Mouse (Mus musculus) cerebellum, adult (tissue): ENCODE results near the gene Tmem163.

Experiments
- ATAC-seq: cut with Nextera tagmentation; 2 replicates; pipeline ENCODE4 v1.9.2; 2017; ENCODE audit warnings: mild to moderate bottlenecking, moderate library complexity, mixed read lengths; ENCODE audit not compliant: insufficient number of reproducible peaks, low FRiP score, low TSS enrichment

Gene Tmem163

DNA sequence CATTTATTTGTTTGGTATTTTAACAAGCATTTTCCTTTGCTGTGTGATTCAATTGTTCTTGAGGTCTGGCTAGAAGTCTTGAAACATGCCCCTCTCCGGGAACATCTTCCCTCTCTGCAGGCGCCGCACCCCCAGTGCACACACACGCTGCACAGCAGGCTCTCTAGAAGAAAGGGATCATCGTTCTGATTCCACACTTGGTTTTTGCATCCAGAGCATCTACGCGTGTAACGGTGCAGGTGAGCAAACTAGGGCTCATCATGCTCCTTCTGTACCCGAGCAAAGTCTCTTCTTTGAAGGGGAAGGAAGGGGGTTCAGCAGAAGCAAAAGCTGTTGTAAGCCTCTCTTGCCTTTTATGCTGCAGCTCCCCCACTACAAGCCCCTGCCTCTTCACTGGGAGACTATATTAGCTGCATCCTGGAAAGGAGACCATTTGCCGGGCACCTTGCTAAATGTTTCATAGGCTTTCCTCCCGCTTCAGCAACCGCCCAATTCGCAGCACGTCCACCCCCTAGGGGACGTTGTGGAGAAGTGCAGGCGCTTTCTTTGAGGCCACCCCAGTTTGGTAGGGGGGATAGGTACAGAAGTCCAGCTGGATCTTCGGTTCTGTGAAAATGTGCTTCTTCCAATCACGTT, at the start of gene Tmem163:
Tmem163 (minus strand) TSS at position 51 of the 636 bp plus-strand sequence.
- ATAC-seq = no peak

DNA sequence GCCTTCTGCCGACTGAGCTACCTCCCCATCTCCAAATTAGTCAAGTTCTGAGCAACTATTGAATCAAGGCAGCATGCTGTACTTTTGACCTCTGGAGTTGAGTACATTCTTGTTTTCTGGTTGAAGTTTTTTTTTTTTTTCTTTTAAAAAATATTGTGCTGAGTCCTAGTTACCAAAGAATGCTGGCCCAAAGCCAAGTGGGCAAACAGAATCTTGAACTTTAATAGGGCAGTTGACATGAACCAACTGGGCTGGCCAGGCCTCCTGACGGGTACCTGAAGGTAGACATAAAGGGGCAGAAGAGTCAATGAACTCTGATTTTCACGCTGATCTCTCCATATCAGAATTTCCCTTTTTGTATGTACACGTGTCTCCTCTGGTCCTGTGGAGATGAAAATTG, 49.7 kb upstream of the Tmem163 start, which contains the start of gene Acmsd:
Acmsd (plus strand) TSS at position 318 of the 400 bp plus-strand sequence.
- ATAC-seq = no peak

DNA sequence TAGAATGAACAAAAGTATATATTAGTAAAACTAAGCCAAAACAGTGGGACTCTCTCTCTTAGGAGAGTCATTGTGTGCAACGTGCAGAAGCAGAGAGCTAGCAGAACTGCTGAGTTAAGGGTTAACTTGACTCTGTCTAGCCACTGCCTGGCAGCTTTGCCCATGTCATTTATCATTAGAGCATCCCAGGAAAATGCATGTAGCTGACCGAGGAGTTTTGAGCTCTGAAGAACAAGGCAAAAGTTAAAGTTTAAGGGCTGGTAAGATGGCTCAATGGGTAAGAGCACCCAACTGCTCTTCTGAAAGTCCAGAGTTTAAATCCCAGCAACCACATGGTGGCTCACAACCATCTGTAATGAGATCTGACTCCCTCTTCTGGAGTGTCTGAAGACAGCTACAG, 44.2 kb upstream of the Tmem163 start:
- no peak for ATAC-seq

DNA sequence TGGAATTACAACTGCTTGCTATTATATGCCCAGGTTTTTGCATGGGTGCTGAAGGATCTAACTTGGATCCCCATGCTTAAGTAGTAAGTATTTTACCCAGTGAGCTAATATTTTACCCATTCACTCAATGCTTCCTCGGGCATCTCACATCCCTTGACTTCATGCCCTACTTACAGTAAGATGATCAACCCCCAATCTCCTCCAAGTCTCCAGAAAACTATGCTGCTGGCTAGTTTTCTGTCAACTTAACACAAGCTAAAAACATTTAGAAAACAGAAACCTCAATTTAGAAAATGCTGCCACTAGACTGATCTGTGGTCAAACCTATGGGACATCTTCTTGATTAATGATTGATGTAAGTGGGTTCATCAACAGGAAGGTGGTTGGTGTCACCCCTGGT, 38.9 kb upstream of the Tmem163 start:
- ATAC-seq = no peak

DNA sequence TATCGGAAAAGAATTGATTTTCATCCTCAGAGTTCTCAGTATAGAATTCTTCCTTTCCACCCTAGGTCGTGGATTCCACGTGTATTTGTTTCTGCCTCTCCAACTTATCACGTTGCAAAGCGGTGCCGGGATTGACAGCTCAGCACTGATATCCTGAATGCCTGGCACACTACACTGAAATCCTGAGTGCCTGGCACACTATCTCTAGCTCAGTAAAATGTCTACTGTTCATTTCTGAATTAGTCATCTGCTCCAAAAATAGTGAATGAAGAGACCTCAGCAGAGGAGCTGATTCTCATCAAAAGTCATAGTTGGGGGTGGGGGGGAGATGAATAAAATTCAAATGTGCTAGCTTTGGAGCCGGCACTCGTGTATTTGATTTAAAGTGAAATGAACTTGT, 37.1 kb upstream of the Tmem163 start:
- no peak for ATAC-seq

DNA sequence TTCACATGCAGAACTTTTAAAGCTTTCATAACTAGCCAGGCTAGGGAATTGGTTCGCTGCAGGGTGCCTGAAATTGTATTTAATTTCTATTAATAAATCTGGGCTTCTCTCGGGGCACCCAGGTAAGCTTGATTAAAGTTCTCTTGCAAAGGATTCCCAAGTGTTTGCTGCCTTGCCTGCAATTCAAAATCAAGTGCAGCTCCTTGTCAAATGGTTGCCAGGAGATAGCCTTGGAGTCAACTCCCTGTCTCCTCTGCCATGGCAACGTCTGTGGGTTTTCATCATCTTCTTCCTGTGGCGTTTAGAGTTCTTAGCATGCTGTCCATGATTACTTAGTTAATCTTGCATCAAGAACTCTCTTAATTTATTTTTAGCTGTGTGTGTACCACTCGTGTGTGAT, 26.9 kb upstream of the Tmem163 start:
- no peak for ATAC-seq

DNA sequence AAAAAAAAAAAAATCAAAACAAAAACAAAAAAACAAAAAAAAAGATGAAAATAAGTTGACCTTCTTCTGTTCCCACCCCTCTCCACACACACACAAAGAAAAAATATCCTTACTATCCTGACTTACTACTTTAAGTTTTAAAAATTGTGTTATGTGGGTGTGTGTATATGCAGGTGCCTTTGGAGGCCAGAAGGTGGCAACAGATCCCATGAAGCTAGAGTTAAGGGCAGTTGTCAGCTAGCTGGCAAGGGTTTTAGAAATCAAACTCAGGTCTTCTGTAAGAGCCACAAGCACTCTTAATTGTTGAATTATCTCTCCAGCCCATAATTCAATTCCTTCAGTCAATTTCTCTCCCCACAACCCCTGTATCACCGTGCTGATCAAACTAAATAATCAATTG, 22.8 kb upstream of the Tmem163 start:
- no peak for ATAC-seq

DNA sequence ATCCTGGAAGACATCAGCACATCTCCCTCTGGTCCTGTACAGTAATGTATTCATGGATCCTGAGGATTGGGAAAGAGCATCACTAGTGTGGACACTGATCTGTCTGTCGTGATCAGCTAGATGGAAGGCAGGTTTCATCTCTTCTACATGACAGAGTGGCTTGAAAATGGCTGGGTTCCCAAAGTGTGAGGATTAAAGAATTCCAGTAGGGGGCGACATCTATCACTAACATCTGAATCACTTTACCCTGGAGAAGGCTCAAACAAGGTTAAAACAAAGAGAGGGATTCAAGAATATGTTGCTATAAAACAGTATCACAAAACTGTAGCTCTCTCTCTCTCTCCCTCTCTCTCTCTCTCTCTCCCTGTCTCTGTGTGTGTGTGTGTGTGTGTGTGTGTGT, 17.2 kb upstream of the Tmem163 start:
- ATAC-seq = no peak

DNA sequence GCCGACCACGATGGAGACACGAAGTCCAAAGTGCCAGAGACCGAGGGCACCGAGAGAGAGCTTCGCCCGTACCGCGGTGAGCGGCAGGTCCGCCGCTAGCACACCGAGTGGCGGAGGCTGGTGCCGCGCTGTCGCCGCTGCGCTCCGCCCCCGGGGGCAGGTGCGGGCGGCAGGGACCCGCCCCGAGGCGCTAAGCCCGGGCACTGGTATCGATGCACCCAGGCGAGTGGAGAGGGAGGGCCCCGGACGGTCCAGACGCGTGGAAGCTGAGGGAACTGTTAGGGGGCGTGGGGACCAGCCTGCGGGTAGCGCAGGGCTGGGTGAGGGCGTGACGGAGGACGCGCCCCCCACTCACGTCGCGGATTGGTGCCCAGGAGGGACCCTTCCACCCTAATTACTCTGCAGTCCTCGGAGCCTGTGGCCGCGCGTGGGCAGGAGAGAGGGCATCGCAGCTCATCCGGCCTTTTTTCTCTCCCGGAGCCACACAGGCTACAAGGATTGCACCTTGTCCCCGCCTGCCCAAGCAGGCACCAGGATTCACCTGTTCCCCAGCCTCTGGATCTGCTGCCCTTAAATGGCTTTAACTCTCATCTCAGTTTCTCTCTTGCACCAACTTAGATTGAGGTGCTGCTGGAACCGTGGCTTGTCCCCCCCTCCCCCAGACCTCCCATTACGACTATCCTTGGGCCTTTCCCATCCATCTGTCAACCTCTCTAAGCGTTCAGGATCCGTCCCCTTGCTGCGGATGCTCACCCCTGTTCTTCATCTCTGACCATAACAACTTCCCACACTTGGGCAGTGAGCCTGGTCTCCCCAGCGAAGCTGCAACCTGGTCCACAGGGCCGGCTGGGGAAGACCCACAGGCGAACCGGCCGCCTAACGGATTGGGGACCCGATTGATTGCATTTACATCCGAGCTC, 1.4 kb downstream of the Tmem163 start:
- ATAC-seq = peak; percentile 75

DNA sequence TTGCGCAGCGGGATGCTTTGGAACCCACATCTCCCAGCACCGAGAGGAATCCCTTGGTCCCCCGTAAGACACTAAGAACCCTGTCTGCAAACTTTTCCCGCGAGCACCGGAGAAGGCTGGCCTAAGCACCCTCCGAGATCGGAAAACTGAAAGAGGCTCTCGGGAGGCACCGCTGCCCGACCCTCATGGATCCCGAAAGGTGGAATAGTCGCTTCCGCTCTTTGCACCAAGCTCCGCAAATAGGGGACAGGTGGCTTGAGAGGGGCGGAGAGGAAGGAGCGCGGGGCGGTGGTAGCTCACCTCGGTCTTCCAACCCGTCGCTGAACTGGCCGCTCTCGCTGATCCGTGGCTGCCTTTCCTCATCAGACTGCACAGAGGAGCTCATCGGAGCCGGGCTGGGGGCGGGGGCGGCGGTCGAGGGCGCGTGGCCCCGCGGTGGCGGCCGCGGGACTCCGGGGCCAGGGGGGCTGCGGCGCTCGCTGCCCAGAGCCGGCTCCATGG, 2.2 kb downstream of the Tmem163 start:
- ATAC-seq = peak; percentile 2; the same call in 1 of the 2 replicates

DNA sequence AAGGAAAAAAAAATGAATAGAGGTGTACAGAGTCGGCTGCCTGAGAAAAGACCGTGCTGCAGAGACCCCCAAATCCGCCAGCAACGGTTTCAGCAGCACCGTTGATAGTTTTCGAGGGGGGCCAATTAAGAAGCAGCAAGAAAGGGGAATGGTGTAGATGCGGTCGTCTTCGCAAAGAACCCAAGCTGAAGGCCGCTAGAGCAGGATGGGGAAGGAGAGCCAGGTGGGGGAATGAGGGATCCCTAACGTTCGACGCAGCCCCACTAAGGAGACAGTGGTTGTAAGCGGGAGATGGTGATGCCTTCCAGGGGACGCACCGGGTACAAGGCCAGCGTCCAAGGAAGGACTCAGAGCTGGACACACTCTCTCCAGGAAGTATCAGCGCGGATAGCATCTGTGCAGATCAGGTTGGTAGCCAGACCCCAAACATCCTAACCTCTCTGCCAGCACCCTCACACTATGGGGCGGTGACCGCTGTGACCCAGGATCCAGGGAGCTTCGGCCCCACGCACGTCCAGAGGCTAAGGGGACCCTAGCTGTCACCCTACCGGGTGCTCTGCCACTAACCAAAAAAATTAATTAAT, 2.7 kb downstream of the Tmem163 start:
- no peak for ATAC-seq

DNA sequence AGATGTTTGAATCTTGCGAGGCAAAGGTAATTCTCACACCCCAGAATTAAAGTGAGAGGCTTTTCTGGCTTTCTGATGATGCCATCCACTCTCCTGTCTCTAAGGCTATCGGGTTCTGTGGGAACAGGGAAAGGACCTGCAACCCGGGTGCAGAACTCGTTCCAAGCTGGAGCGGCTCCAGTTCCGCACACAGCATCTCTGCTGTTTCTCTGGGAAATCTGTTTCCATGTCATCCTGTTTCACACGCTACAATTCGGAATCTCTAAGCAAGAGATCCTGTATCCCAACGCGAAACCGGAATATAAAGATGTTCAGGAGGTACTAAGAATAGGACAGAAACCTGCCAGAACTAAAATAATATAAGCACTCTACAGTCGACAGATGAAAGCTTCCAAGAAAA, 3.2 kb downstream of the Tmem163 start:
- 0 out of 2 replicates have a peak, but pooled peaks have one; percentile 41 for ATAC-seq

DNA sequence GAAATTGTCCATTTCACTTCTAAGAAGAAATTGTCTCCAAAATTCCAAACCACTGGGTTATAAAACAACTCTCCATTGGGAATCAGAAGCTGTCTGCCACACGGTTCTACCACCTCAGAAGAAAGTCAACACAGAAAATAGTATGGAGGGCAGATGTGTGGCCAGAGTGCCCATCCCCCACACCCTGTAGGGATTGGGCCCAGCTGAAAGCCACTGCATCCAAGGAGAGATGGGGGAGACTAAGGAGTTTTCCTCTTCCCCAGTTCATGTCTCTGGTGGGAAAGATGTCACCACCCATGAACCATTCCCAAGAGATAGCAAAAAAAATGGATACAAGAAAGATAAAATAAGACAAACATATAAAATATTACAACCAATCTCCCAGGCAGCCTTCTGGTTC, 4.1 kb downstream of the Tmem163 start:
- no peak for ATAC-seq

DNA sequence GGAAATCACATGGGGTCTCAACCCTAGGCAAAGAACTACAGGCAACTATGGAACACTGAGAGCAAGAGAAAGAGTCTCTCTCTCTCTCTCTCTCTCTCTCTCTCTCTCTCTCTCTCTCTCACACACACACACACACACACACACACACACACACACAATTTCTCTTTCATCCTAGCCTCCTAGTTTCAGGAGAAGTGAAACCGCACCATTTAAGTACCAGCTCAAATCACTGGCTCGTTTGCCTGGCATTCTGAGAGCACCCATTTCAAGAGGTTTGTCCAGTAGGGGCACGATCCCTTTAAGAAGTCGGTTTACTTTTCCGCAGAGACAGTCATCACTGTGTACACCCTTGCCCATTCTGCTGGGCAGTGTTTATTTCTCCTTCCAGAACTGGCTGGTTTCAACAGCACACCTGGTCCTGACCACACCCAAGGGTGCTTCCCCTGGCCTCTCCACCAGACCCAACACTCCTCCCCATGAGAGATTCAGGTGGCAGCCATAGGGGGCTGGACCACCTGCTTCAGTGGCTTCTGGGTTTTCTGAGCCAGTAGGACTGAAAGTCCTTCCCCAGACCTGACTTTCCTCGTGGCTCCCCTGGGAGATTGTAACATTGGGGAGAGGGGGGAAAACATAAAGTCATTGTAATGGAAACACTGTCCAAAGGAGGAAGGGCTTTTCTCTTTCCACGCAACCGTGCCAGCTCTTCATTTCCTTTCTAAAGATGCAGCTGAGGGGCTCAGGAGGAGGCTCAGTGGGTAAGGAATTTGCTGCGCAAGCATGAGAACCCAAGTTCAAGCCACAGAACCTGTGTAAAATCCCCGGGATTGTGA, 5.9 kb downstream of the Tmem163 start:
- no peak for ATAC-seq

DNA sequence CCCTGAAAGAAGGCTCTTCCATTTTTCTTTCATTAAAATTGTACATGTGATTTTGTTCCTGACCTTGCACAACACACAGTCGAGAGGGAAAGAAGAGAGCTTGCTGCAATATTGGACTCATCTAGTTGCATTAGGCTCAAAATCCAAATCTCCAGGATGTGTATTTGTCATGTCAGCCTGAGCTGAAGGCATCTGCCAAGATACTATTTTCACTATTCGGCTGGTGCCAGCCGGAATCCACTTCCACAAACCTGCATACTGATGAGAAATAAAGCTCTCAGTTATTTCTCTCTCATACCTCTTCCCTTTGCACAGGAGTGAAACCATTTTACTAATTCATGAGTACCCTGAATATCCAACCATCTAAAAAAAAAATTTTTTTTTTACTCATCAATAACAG, 11.2 kb downstream of the Tmem163 start:
- peak; percentile 78 for ATAC-seq

DNA sequence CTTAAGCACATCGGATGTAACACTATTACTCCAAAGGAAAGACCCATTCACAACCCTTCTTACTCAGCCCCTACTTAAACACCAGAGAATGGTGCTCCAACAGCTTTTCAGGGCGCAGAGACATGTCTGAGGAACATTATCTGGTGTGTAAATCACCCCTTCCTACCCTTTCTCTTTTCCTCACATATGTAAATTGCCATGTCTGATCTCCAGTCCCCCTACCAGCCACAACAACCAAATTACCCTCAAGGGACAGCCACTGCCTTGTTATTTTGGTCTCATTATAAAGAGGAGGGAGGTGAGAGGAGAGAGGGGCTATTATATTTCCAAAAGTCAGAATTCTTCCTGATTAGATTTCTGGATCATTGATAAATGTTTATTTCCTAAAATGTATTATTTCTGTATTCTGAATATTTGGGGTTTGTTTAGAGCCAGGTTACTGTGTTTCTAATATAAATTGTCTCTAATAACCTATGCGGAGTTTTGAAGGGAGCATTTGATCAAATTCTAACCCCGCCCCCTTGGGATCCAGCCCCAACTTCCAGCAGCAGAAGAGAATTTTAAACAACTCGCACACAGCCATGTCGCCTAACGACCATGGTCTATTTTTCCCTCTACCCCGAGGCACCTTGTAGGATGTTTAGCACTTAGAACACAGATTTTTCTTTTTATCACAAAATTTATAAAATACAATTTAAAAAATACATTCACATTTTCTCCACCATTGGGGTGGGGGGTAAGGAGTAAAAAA, 12.1 kb downstream of the Tmem163 start:
- ATAC-seq = no peak

DNA sequence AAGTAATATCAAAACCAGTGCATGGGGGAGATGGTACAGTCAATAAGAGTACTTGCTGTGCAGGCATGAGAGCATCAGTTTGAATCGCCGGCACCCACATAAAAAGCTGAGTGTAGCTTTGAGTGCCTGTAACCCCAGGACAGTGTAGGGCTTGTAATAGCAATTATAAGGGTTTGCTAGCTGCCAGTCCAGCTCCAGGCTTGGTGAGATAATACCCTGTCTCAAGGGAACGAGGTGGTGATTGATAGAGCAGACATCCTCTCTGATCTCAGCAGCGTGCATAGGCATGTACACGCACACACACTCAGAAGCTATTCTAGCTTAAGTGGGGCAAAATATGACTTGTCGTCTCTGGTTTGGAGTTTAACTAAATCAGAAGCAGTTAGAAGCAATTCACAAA, 13.1 kb downstream of the Tmem163 start:
- ATAC-seq = no peak

DNA sequence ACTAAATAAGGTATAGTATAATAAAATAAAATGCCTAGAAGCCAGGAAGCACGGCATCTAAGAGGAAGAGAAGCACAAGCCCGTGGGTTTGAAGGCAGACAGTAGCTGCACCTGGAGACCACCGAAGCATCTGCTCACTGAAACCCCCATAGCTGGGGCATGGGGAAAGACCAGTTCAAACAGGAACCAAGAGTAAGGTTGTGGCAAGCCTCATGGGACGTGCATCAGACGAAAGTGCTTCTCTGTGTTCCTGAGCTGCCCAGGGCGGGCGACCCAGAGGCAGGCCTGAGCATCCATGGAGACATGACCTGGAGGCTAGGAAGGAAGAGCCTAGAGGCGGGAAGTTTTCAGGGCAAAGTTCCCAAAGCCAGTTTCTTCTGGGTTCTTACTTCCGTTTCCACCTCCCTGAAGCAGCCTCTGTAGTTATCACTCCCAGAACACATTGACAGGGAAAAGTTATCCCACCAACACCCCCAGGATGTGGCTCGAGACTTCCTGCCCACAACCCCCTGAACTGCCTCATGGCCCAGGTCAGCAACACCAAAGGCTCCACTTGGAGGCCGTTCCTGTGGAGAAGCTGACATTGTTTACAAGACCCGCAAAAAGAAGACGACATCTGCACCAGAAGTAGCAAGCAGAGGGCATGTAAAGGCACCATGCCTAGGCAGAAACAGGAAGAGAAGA, 16.8 kb downstream of the Tmem163 start:
- ATAC-seq = no peak
